Mouse (Mus musculus) stomach, embryonic 16.5 days (tissue): Measurements from ENCODE around the gene Atp6v0a4. TPM values are rescaled to one million over a fixed set of nuclear protein-coding genes. Genes with fewer than 3 reads are reported as not detected.

Experiments
- ATAC-seq: fragments of 200-750 bp; cut with Nextera tagmentation; 2 replicates; pipeline ENCODE4 v1.8.0; 2017; ENCODE audit warnings: moderate number of reproducible peaks, moderate TSS enrichment; ENCODE audit not compliant: insufficient read depth, low FRiP score
- H3K27ac ChIP-seq: fragments of 300-500 bp; sonication (generic); 2 replicates; pipeline ENCODE4 v1.5.1; 2014; ENCODE audit warnings: low read length
- H3K27me3 ChIP-seq: fragments of 300-500 bp; sonication (generic); 2 replicates; pipeline ENCODE4 v1.6.1; 2014; ENCODE audit warnings: low read length, control low read depth, mixed read lengths; ENCODE audit not compliant: control insufficient read depth, insufficient read depth
- H3K36me3 ChIP-seq: fragments of 300-500 bp; sonication (generic); 2 replicates; pipeline ENCODE4 v1.6.1; 2014; ENCODE audit warnings: low read length; ENCODE audit not compliant: control insufficient read depth, insufficient read depth
- H3K4me1 ChIP-seq: fragments of 300-500 bp; sonication (generic); 2 replicates; pipeline ENCODE4 v1.6.1; 2014; ENCODE audit warnings: low read length, control low read depth, mixed read lengths; ENCODE audit not compliant: control insufficient read depth, insufficient read depth
- H3K4me2 ChIP-seq: fragments of 300-500 bp; sonication (generic); 2 replicates; pipeline ENCODE4 v1.6.1; 2014; ENCODE audit warnings: low read depth, low read length, mixed read lengths
- H3K4me3 ChIP-seq: fragments of 300-500 bp; sonication (generic); replicated peaks from 2 replicates; pipeline ENCODE4 v1.5.1; 2014; ENCODE audit warnings: mild to moderate bottlenecking, low read length
- H3K9ac ChIP-seq: fragments of 300-500 bp; sonication (generic); 2 replicates; pipeline ENCODE4 v1.6.1; 2014; ENCODE audit warnings: low read length
- H3K9me3 ChIP-seq: fragments of 300-500 bp; sonication (generic); replicated peaks from 2 replicates; pipeline ENCODE4 v1.6.1; 2016; ENCODE audit warnings: low read length, control low read depth; ENCODE audit not compliant: control insufficient read depth
- WGBS: fragments of 180-500 bp; shearing (Covaris S2); extraction: QIAGEN DNeasy Blood & Tissue Kit; methylation state at CpG from one replicate; pipeline ENCODE4 v1.1.7; 2014; 5-methylcytosine and 5-hydroxymethylcytosine counted together
- polyA plus RNA-seq: library from polyadenylated mRNA; unstranded; fragments of >200 nt; fragmentation: Nextera tagmentation; extraction: Ambion mirVana; gene quantifications from 2 replicates; pipeline ENCODE4 v1.2.1, GENCODE M21; 2015

Gene Atp6v0a4
- polyA plus RNA-seq, 1 experiment from 2014 or later, result 9.3 TPM

DNA sequence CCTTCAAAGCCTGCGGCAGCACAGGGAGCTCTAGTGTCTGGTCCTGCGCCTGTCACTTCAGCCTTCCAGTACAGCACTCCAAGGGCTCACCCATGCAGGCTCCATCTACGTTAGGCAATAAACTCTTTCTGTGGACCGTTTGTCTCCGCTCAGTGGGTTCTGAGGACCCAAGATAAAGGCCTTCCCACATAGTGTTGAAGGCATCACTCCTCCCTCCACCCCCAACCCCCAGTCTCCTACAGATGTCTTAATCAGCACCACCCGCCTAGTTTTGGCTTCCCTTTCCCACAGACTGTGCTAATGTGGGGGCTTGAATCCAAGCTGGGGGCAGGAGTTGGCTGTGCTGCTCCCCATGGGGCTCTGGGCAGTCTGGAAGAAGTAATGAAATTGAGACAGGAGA is 20.6 kb downstream of the Atp6v0a4 start:
- H3K36me3 ChIP-seq, result no peaks in the 10 kb centered on the region
- 50% methylated on average over 6 of the region's 6 CpGs for WGBS
- H3K9me3 ChIP-seq, result no peaks in the 10 kb centered on the region
- ATAC-seq, result no peak; the same call in 1 of the 2 replicates
- H3K4me2 ChIP-seq, result no peak overlapping the region
- H3K27me3 ChIP-seq, result no peaks in the 10 kb centered on the region
- no peaks in the 10 kb centered on the region for H3K4me1 ChIP-seq
- H3K27ac ChIP-seq, result no peak overlapping the region
- H3K9ac ChIP-seq, result no peak overlapping the region
- no peak overlapping the region for H3K4me3 ChIP-seq

DNA sequence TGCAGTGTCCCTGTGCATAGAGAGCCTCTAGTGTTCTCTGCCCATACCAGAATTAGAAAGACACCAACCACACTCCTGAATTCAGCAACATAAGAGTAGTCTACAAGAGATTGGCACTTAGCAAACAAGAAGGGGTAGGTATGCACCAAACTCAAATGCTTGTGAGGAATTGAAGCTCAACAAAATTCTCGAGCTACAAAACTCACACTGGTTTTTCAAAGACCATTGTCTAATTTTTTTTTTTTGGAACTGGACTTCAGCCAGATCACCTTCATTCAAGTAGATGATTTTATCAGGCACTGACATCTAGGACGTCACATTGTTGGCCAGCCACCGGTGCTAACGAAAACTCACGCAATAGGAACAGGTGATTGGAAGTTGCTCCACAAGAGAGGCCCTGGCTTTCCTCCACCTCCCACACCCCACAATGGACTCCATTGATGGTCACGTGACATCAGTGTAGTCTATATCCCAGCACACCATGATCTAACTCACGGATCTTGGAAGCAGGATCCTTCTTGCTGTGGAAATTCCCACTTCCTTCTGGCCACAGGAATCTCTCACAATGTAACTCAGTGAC is 22.1 kb downstream of the Atp6v0a4 start:
- no peak for ATAC-seq
- no peak overlapping the region for H3K9ac ChIP-seq
- 85% methylated on average over 7 of the region's 7 CpGs for WGBS
- H3K27me3 ChIP-seq, result no peaks in the 10 kb centered on the region
- H3K27ac ChIP-seq, result no peak overlapping the region
- H3K4me3 ChIP-seq, result no peak overlapping the region
- H3K4me1 ChIP-seq, result no peaks in the 10 kb centered on the region
- H3K36me3 ChIP-seq, result no peaks in the 10 kb centered on the region
- no peaks in the 10 kb centered on the region for H3K9me3 ChIP-seq
- H3K4me2 ChIP-seq, result no peak overlapping the region

DNA sequence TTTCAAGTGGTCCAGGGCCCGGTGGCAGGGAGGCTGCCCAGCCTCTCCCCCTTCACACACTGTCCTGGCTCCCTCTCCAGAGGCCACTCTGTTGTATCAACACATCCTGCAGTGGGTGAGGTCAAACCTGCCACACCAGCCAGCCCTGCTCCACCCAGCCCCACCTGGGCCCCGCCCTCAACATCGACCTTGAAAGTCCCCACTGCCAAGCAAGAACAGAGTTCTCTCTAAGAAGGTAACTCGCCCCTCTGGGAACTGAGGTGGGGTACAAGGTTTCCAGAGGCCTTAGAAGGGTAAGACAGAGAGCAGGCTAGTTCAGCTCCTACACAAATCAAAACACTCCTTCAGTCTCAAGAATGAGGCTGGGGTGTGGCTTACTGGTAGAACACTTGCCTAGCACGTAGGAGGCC is 27.4 kb downstream of the Atp6v0a4 start:
- Histone ChIP-seq H3K36me3 (no peaks in the 10 kb centered on the region; the same call in 1 of the 2 replicates), H3K4me1 (no peaks in the 10 kb centered on the region), H3K27ac (peak overlapping the region; percentile 88), H3K9me3 (no peaks in the 10 kb centered on the region), H3K27me3 (no peaks in the 10 kb centered on the region), H3K9ac (no peak overlapping the region; the same call in 1 of the 2 replicates), H3K4me3 (peak overlapping the region; percentile 29), H3K4me2 (peak overlapping the region; percentile 23; the same call in 1 of the 2 replicates)
- peak; percentile 93 for ATAC-seq
- 41% methylated on average over 5 of the region's 5 CpGs for WGBS

DNA sequence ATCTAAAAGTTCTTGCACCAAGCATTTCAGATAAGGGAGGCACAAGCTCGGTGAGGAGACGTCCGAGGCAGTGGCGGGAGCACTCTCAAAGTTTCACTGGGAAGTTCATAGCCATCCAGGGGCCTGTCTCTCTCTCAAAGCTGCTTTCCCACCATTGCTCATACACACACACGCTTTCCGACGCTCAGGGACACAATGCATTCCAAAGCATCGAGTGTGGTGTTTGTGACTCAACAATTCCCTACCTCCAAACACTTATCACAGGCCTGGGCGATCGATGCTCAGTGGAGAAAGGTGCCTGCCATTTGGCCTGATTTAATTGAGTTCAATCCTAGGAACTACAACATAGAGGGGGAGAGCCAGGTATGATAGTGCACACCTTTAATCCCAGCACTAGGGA is 29.7 kb downstream of the Atp6v0a4 start:
- Histone ChIP-seq H3K36me3 (no peaks in the 10 kb centered on the region; the same call in 1 of the 2 replicates), H3K4me3 (no peak overlapping the region), H3K27me3 (no peaks in the 10 kb centered on the region), H3K9me3 (no peaks in the 10 kb centered on the region), H3K4me1 (no peaks in the 10 kb centered on the region), H3K4me2 (0 out of 2 replicates have a peak overlapping the region, but pooled peaks have one; percentile 19), H3K27ac (no peak overlapping the region), H3K9ac (no peak overlapping the region)
- ATAC-seq, result no peak
- WGBS, result 80% methylated on average over 10 of the region's 10 CpGs

DNA sequence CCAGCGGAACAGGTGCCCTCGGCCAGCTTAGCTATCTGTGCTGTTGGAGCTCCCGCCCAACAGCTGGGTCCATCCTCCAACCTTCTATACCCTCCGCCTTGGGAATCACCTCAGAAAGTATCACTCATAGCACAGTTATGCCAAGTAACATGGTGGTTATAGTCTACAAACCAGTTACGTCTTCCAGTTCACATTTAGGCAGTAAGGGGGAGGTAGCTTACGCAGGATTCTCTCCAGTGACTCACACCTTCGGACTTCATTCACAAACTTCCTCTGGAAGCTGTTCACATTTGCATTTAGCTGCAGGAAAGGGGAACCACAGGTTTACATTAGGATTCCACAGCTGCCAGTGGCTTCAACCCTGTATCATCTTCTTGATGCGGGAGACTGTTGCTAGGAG is 31.8 kb downstream of the Atp6v0a4 start:
- H3K27ac ChIP-seq, result no peak overlapping the region
- no peaks in the 10 kb centered on the region for H3K9me3 ChIP-seq
- no peaks in the 10 kb centered on the region for H3K4me1 ChIP-seq
- no peak overlapping the region for H3K9ac ChIP-seq
- WGBS, result 93% methylated on average over 8 of the region's 8 CpGs
- no peak overlapping the region for H3K4me3 ChIP-seq
- H3K36me3 ChIP-seq, result no peaks in the 10 kb centered on the region; the same call in 1 of the 2 replicates
- no peak overlapping the region for H3K4me2 ChIP-seq
- no peak for ATAC-seq
- H3K27me3 ChIP-seq, result no peaks in the 10 kb centered on the region

DNA sequence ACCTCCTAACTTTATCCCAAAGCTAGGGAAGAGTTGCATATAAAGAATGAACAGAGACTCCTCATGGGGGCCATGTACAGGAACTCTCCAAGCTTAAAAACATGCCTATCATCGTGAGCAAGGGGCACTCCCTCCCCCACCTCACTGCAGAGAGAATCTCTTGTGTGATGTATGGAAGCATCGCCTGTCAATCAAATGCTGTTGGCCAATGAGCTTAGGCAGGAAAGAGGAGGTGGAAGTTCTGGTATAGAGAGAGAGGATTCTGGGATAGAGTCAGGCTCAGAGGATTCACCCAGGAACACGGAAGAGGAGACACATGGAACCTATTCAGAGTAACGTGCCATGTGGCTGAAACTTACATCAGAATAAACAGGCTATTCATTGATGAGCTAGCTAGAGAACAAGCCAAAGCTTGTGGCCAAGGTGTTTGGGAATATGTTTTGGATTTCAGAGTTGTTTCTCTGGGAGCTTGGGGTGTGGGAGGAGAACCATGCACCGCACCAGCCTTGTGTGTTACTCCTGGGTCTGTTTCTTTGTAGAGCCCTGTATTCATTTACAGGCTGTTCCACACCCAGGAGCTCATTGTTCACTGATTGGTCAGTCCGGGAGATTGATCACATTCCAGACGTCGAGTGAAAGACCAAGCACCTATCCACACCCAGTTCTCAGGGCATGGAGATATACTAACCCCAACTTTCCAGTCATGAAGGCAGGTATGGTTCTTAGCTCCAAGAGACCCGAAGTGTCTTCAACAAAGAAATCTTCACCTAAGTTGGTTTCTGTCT is 37.0 kb downstream of the Atp6v0a4 start:
- Histone ChIP-seq H3K9me3 (no peaks in the 10 kb centered on the region), H3K9ac (no peak overlapping the region), H3K36me3 (no peaks in the 10 kb centered on the region; the same call in 1 of the 2 replicates), H3K4me1 (no peaks in the 10 kb centered on the region), H3K4me3 (no peak overlapping the region), H3K27ac (no peak overlapping the region), H3K4me2 (no peak overlapping the region), H3K27me3 (no peaks in the 10 kb centered on the region)
- ATAC-seq, result peak; percentile 72; the same call in 1 of the 2 replicates
- WGBS, result 61% methylated on average over 9 of the region's 9 CpGs

DNA sequence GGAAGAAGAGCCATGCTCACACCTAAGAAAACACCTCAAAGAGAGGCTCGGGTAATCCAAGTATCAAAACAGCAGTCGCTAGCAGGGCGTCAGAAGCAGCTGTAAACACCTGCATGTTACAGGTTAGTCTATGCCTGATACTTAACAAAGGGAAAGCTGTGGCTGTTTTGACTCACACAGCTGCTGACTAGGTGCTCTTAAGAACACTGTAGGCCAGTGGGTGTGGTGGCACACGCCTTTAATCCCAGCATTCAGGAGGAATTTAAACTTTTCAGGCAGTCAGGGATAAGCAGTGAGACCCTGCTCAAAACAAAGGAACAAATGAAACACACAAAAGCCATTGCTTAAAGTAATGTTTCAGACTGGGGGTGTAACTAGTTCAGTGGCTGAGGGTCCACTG is 41.2 kb downstream of the Atp6v0a4 start:
- WGBS, result 25% methylated on average over 4 of the region's 4 CpGs
- ATAC-seq, result no peak

DNA sequence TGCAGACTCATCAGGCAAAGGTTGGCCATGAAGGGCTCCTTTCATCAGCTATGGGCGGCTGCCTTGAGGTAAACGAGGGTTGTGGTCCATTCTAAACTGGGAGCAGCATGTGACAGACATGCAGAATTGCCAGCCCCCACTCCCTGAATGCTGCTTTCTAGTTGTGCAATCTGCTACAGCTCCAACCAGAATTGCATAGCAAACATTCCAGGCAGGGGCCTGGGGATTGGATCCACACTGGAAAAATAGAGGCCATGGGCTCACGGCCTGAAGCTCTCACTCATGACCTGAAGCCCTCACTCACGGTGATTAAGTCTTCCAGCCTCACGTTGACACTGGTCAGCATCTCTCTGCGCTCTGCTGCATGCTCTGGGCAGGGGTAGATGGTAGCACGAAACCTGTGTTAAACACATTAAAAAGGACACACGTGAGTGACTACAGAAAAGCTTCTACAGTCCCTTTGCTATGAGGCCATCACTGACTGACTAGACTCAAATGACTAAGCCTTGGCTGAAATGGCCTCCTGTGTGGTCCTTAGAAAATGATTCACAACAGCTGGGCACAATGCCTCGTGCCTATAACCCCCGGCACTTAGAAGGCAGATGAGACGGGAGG is 42.6 kb downstream of the Atp6v0a4 start:
- no peak for ATAC-seq
- Histone ChIP-seq H3K9ac (no peak overlapping the region), H3K27ac (no peak overlapping the region; the same call in 1 of the 2 replicates), H3K27me3 (no peaks in the 10 kb centered on the region), H3K4me1 (0 out of 2 replicates have a peak, but pooled peaks cover 5% of the 10 kb centered on the region), H3K4me3 (no peak overlapping the region), H3K9me3 (no peaks in the 10 kb centered on the region), H3K4me2 (no peak overlapping the region), H3K36me3 (no peaks in the 10 kb centered on the region)
- WGBS, result 44% methylated on average over 11 of the region's 11 CpGs

More for the DNA sequence above, 41.2 kb downstream of the Atp6v0a4 start:
- H3K4me2 ChIP-seq, result no peak overlapping the region
- H3K27me3 ChIP-seq, result no peaks in the 10 kb centered on the region
- H3K27ac ChIP-seq, result no peak overlapping the region
- H3K36me3 ChIP-seq, result no peaks in the 10 kb centered on the region
- H3K4me1 ChIP-seq, result 0 out of 2 replicates have a peak, but pooled peaks cover 5% of the 10 kb centered on the region
- no peaks in the 10 kb centered on the region for H3K9me3 ChIP-seq
- H3K4me3 ChIP-seq, result no peak overlapping the region
- no peak overlapping the region for H3K9ac ChIP-seq

DNA sequence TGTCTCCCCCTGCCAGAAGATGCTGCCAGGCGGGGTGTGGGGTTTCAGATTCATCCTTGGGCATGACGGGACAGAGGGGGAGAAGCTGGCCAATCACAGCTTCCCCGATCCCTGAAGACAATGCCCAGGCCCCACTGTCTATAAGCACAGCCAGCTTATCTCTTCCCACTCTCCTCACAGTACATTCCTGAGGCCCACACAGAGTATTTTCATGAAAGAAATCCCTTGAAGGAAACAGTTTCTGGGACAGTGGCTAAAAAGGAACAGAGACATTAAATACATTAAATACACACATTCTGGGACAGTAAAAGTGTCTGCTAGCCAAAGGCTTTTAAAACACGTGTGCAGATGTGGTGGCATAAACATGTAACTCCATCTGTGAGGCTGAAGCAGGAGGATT is 44.0 kb downstream of the Atp6v0a4 start:
- H3K4me1 ChIP-seq, result 0 out of 2 replicates have a peak, but pooled peaks cover 5% of the 10 kb centered on the region
- ATAC-seq, result no peak
- no peak overlapping the region for H3K4me2 ChIP-seq
- H3K9ac ChIP-seq, result no peak overlapping the region
- H3K9me3 ChIP-seq, result no peaks in the 10 kb centered on the region
- no peaks in the 10 kb centered on the region for H3K27me3 ChIP-seq
- 70% methylated on average over 4 of the region's 4 CpGs for WGBS
- H3K27ac ChIP-seq, result no peak overlapping the region
- no peak overlapping the region for H3K4me3 ChIP-seq
- H3K36me3 ChIP-seq, result no peaks in the 10 kb centered on the region
